Mouse (Mus musculus) heart, embryonic 11.5 days (tissue): Measurements from ENCODE around the gene Gm20765. TPM values are rescaled to one million over a fixed set of nuclear protein-coding genes. Genes with fewer than 3 reads are reported as not detected.

Experiments used
- ATAC-seq: fragments of 200-750 bp; cut with Nextera tagmentation; replicated peaks from 2 replicates; pipeline ENCODE4 v1.8.0; 2017; ENCODE audit warnings: moderate library complexity; ENCODE audit not compliant: insufficient number of reproducible peaks, low FRiP score, low TSS enrichment
- H3K27ac ChIP-seq: fragments of 300-500 bp; sonication (generic); 2 replicates; pipeline ENCODE4 v1.5.1; 2014; ENCODE audit warnings: mild to moderate bottlenecking, low read depth, low read length
- H3K27me3 ChIP-seq: fragments of 300-500 bp; sonication (generic); 2 replicates; pipeline ENCODE4 v1.6.1; 2014; ENCODE audit warnings: mild to moderate bottlenecking, low read length, mixed read lengths; ENCODE audit not compliant: control insufficient read depth, insufficient read depth
- H3K36me3 ChIP-seq: fragments of 300-500 bp; sonication (generic); 2 replicates; pipeline ENCODE4 v1.6.1; 2014; ENCODE audit warnings: mild to moderate bottlenecking, low read length, moderate library complexity, mixed read lengths; ENCODE audit not compliant: control insufficient read depth, insufficient read depth
- H3K4me1 ChIP-seq: fragments of 300-500 bp; sonication (generic); 2 replicates; pipeline ENCODE4 v1.6.1; 2014; ENCODE audit warnings: low read length; ENCODE audit not compliant: control insufficient read depth, insufficient read depth
- H3K4me2 ChIP-seq: fragments of 300-500 bp; sonication (generic); 2 replicates; pipeline ENCODE4 v1.6.1; 2014; ENCODE audit warnings: mild to moderate bottlenecking, moderate library complexity
- H3K4me3 ChIP-seq: fragments of 300-500 bp; sonication (generic); 2 replicates; pipeline ENCODE4 v1.5.1; 2014; ENCODE audit warnings: low read depth, low read length
- H3K9ac ChIP-seq: fragments of 300-500 bp; sonication (generic); 2 replicates; pipeline ENCODE4 v1.6.1; 2014; ENCODE audit warnings: mild to moderate bottlenecking, low read depth, low read length, moderate library complexity
- H3K9me3 ChIP-seq: fragments of 300-500 bp; sonication (generic); replicated peaks from 2 replicates; pipeline ENCODE4 v1.6.1; 2016; ENCODE audit warnings: low read length; ENCODE audit not compliant: control insufficient read depth
- WGBS: fragments of 180-500 bp; shearing (Covaris S2); extraction: QIAGEN DNeasy Blood & Tissue Kit; methylation state at CpG from one replicate; pipeline ENCODE4 v1.1.7; 2014; ENCODE audit not compliant: insufficient replicate concordance; 5-methylcytosine and 5-hydroxymethylcytosine counted together
- polyA plus RNA-seq: library from polyadenylated mRNA; unstranded; fragments of >200 nt; fragmentation: Nextera tagmentation; extraction: Ambion mirVana; gene quantifications from 2 replicates; pipeline ENCODE4 v1.2.1, GENCODE M21; 2014

Gene Gm20765
- polyA plus RNA-seq, 1 experiment from 2014 or later: not detected

DNA sequence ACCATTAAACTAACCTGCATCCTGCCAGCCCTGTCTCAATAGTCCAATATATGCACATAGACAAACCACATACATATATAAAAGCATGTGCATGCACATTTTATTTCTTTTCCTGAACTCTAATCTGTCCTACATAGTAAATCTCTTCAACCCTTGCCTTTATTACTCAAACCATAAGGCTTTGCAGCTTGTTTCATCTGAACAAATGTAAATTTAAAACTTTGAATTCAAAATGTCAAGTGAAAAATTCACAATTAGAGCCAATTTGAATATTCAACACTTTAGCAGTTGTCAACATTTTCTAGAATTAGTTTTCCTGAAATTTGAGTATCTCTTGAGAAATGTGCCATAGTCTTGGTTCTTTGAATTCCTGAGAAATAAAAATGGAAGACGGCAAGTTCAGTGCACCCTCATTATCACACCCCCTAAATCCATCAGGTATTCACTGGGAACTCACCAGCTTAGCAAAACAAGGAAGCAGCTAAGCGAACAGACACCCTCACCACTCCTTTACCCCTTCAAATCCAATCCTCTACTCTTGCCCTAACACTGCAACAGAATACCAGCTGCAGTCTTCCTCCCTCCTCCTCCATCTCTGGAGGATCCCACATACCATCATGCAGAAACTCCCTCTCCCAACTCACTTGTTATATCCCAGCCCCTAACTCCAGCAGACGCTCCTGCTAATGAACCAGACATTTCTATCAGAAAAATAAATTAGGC is 25.1 kb downstream of the Gm20765 start:
- ATAC-seq: no peak
- Histone ChIP-seq H3K9ac (no peak overlapping the region), H3K4me3 (no peak overlapping the region), H3K27ac (no peak overlapping the region), H3K4me1 (no peaks in the 10 kb centered on the region), H3K36me3 (no peaks in the 10 kb centered on the region), H3K4me2 (no peak overlapping the region), H3K27me3 (no peaks in the 10 kb centered on the region), H3K9me3 (no peaks in the 10 kb centered on the region)
- WGBS: 60% methylated on average over 3 of the region's 3 CpGs

GRCm38 (mm10) chr10:104214527-104214926 is 29.2 kb downstream of the Gm20765 start:
- WGBS: 92% methylated on average over 5 of the region's 5 CpGs
- no peak for ATAC-seq
- no peaks in the 10 kb centered on the region for H3K9me3 ChIP-seq

DNA sequence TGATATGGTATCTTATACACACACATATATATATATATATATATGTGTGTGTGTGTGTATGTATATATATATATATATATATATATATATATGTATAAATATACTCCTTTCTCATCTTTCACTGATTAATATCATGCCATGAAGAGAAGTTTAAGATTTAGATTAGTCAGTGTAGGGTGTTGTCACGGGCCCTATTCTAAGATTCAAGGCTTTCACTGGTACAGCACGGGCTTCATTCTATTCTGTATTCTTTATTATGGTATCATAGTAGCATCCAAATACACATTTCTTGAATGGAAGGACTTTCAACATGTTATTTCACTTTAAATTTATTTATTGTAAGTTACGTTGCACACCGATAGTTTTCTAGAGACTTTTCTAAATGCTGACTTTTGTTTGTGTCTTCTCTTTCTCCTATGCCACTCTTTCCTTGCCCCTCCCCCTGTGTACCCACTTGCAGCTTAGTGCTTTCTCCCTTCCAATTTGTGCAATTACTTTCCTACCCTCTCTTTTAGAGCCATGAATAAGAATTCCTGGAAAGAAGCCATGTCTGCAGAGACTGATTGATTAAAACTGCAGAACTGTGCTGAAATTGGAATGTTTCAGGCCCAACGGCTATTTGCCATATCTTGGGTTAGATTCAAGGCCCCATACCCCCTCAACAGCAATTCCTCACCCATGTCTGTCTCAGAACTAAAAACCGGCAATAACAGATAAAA is 35.1 kb downstream of the Gm20765 start:
- 76% methylated on average over 6 of the region's 6 CpGs for WGBS
- Histone ChIP-seq H3K27ac (no peak overlapping the region), H3K9me3 (no peaks in the 10 kb centered on the region), H3K27me3 (no peaks in the 10 kb centered on the region), H3K36me3 (no peaks in the 10 kb centered on the region), H3K4me2 (no peak overlapping the region), H3K4me1 (no peaks in the 10 kb centered on the region), H3K9ac (no peak overlapping the region), H3K4me3 (no peak overlapping the region)
- no peak for ATAC-seq

More at GRCm38 (mm10) chr10:104214527-104214926, 29.2 kb downstream of the Gm20765 start:
- H3K27me3 ChIP-seq: no peaks in the 10 kb centered on the region
- H3K4me2 ChIP-seq: no peak overlapping the region
- H3K9ac ChIP-seq: no peak overlapping the region
- H3K27ac ChIP-seq: no peak overlapping the region
- no peaks in the 10 kb centered on the region for H3K4me1 ChIP-seq
- no peak overlapping the region for H3K4me3 ChIP-seq
- H3K36me3 ChIP-seq: no peaks in the 10 kb centered on the region

Other genes starting within 250 kb of the Gm20765 start
- gene Gm21293, start 42.5 kb upstream of the Gm20765 start, polyA plus RNA-seq: not detected in 2 replicates
- not detected in 2 replicates for gene Gm6763, start 34.0 kb upstream of the Gm20765 start, polyA plus RNA-seq
- not detected in 2 replicates for gene Gm8764, start 25.5 kb upstream of the Gm20765 start, polyA plus RNA-seq
- gene Gm21304, start 17.0 kb upstream of the Gm20765 start, polyA plus RNA-seq: not detected in 2 replicates
- gene Gm21312, start 8.5 kb upstream of the Gm20765 start, polyA plus RNA-seq: not detected in 2 replicates
- gene Gm4340, start 8.5 kb downstream of the Gm20765 start, polyA plus RNA-seq: not detected in 2 replicates